In genomic region chr13:75942731-75943130, GRCm38 (mm10) we compare ENCODE assay signal across 7 mouse cellular contexts. TPM values are rescaled to one million over a fixed set of nuclear protein-coding genes. Genes with fewer than 3 reads are reported as not detected.
DNase-seq lines count a peak whose midpoint lies in the region; ATAC-seq lines count a peak whose summit lies in the region.

No protein-coding gene starts in this region.

- peak overlapping the region; percentile 71 for H3K4me2 ChIP-seq in kidney, embryonic 15.5 days
- peak overlapping the region; percentile 58 for H3K4me2 ChIP-seq in midbrain, embryonic 16.5 days (ENCODE audit: low read length)

- ATAC-seq in megakaryocyte, adult 5-6 weeks (ENCODE audit: poor library complexity, severe bottlenecking) = no peak
- ATAC-seq in kidney, embryonic 15.5 days (replicated peaks; ENCODE audit: low FRiP score) = peak; percentile 19; the same call in 1 of the 2 replicates
- ATAC-seq in midbrain, embryonic 16.5 days = peak; percentile 47
- ATAC-seq in frontal cortex, adult (ENCODE audit: low TSS enrichment) = no peak

- peak overlapping the region; percentile 94 for H3K9ac ChIP-seq in kidney, embryonic 15.5 days
- H3K9ac ChIP-seq in midbrain, embryonic 16.5 days (ENCODE audit: low read depth, low read length) = peak overlapping the region; percentile 90

- peaks cover 4% of the 10 kb centered on the region for H3K27me3 ChIP-seq in megakaryocyte, embryonic 14.5 days (replicated peaks)
- no peaks in the 10 kb centered on the region for H3K27me3 ChIP-seq in forebrain, embryonic 10.5 days (ENCODE audit: poor library complexity, severe bottlenecking)
- H3K27me3 ChIP-seq in kidney, embryonic 15.5 days = no peaks in the 10 kb centered on the region
- no peaks in the 10 kb centered on the region for H3K27me3 ChIP-seq in midbrain, embryonic 16.5 days (ENCODE audit: control insufficient read depth, insufficient read depth, low read depth, low read length)

- H3K36me3 ChIP-seq in megakaryocyte, embryonic 14.5 days (replicated peaks; ENCODE audit: low read length) = peaks cover 17% of the 10 kb centered on the region
- H3K36me3 ChIP-seq in forebrain, embryonic 10.5 days (replicated peaks) = peaks cover 33% of the 10 kb centered on the region
- peaks cover 21% of the 10 kb centered on the region for H3K36me3 ChIP-seq in kidney, embryonic 15.5 days
- H3K36me3 ChIP-seq in midbrain, embryonic 16.5 days (ENCODE audit: control insufficient read depth, insufficient read depth, low read length) = peaks cover 8% of the 10 kb centered on the region

- H3K9me3 ChIP-seq in megakaryocyte, embryonic 14.5 days = no peaks in the 10 kb centered on the region
- no peaks in the 10 kb centered on the region for H3K9me3 ChIP-seq in forebrain, embryonic 10.5 days
- no peaks in the 10 kb centered on the region for H3K9me3 ChIP-seq in kidney, embryonic 15.5 days (replicated peaks)
- no peaks in the 10 kb centered on the region for H3K9me3 ChIP-seq in midbrain, embryonic 16.5 days (replicated peaks; ENCODE audit: control insufficient read depth, low read length, poor library complexity, severe bottlenecking)

- no peak for DNase-seq in forebrain, embryonic 10.5 days (ENCODE audit: extremely low spot score, low spot score)
- DNase-seq in layer of hippocampus, postnatal 36 days = no peak

- peaks cover 35% of the 10 kb centered on the region for H3K4me1 ChIP-seq in megakaryocyte, embryonic 14.5 days
- peaks cover 22% of the 10 kb centered on the region for H3K4me1 ChIP-seq in forebrain, embryonic 10.5 days
- peaks cover 13% of the 10 kb centered on the region for H3K4me1 ChIP-seq in kidney, embryonic 15.5 days
- H3K4me1 ChIP-seq in midbrain, embryonic 16.5 days (ENCODE audit: control insufficient read depth, insufficient read depth, low read length) = peaks cover 21% of the 10 kb centered on the region

- H3K27ac ChIP-seq in forebrain, embryonic 10.5 days = peak overlapping the region; percentile 99
- H3K27ac ChIP-seq in kidney, embryonic 15.5 days = peak overlapping the region; percentile 99
- peak overlapping the region; percentile 97 for H3K27ac ChIP-seq in midbrain, embryonic 16.5 days (ENCODE audit: low read length)

- WGBS in forebrain, embryonic 10.5 days = 1% methylated on average over 6 of the region's 6 CpGs
- WGBS in kidney, embryonic 15.5 days = 0% methylated on average over 6 of the region's 6 CpGs
- 0% methylated on average over 6 of the region's 6 CpGs for WGBS in midbrain, embryonic 16.5 days

- peak overlapping the region; percentile 100 for H3K4me3 ChIP-seq in megakaryocyte, embryonic 14.5 days (replicated peaks)
- H3K4me3 ChIP-seq in forebrain, embryonic 10.5 days = peak overlapping the region; percentile 83
- peak overlapping the region; percentile 88 for H3K4me3 ChIP-seq in kidney, embryonic 15.5 days (replicated peaks)
- peak overlapping the region; percentile 70 for H3K4me3 ChIP-seq in midbrain, embryonic 16.5 days (ENCODE audit: low read depth, low read length)

RNA-seq across cellular contexts. Expression of gene Rhobtb3, which starts 1.0 kb away (rescaled TPM):
- 0.74 and 5.5 TPM in 2 replicates for polyA plus RNA-seq in megakaryocyte, embryonic 14.5 days (2012; ENCODE audit: insufficient read depth, low replicate concordance)
- total RNA-seq in megakaryocyte, adult 5-6 weeks (2015) = 0.36 and 0.96 TPM in 2 replicates
- total RNA-seq in megakaryocyte, adult 5-6 weeks (2017) = 0.55 and 0.77 TPM in 2 replicates
- 42.8 and 44.4 TPM in 2 replicates for polyA plus RNA-seq in forebrain, embryonic 10.5 days (2016; fragmentation: Nextera tagmentation; extraction: Ambion mirVana)
- 37.5 and 40.9 TPM in 2 replicates for polyA plus RNA-seq in kidney, embryonic 15.5 days (2015; fragmentation: Nextera tagmentation; extraction: Ambion mirVana)
- polyA plus RNA-seq in midbrain, embryonic 16.5 days (2015; fragmentation: Nextera tagmentation; extraction: Ambion mirVana) = 19.2 and 22.3 TPM in 2 replicates
- 10 to 100 TPM; 16.7 to 17.7 TPM for total RNA-seq in layer of hippocampus, postnatal 36 days (2021)

RNA-seq across cellular contexts. Expression of gene Spata9, which starts 24.2 kb away (rescaled TPM):
- not detected in 2 replicates for polyA plus RNA-seq in megakaryocyte, embryonic 14.5 days (2012; ENCODE audit: insufficient read depth, low replicate concordance)
- not detected in 2 replicates for total RNA-seq in megakaryocyte, adult 5-6 weeks (2015)
- total RNA-seq in megakaryocyte, adult 5-6 weeks (2017) = 0.73 TPM in 1 of 2 replicates, not detected in the other
- polyA plus RNA-seq in forebrain, embryonic 10.5 days (2016; fragmentation: Nextera tagmentation; extraction: Ambion mirVana) = 0.64 and 1.2 TPM in 2 replicates
- 0.84 and 0.87 TPM in 2 replicates for polyA plus RNA-seq in kidney, embryonic 15.5 days (2015; fragmentation: Nextera tagmentation; extraction: Ambion mirVana)
- 3.4 and 4.2 TPM in 2 replicates for polyA plus RNA-seq in midbrain, embryonic 16.5 days (2015; fragmentation: Nextera tagmentation; extraction: Ambion mirVana)
- total RNA-seq in layer of hippocampus, postnatal 36 days (2021) = not detected

Comparison
In these comparisons a context has a peak if more than half of its experiments do, and no peak if none do; other contexts are left out.
1. ATAC-seq: peak in kidney, embryonic 15.5 days (single experiment) and midbrain, embryonic 16.5 days (single experiment); none in megakaryocyte, adult 5-6 weeks (single experiment) and frontal cortex, adult (single experiment).
2. Peak in every context shown above with its lines, with median percentiles within 50 percentile points of each other: H3K4me3 ChIP-seq and H3K27ac ChIP-seq.